Mouse (Mus musculus) brown adipose tissue, adult 24 weeks (tissue): ENCODE data around the gene Ctrb1. TPM values are rescaled to one million over a fixed set of nuclear protein-coding genes. Genes with fewer than 3 reads are reported as not detected.

ENCODE experiments used
- H3K27ac ChIP-seq: fragments of 200-500 bp; replicated peaks from 2 replicates; pipeline ENCODE4 v1.5.1; 2012; ENCODE audit warnings: low read depth, mild to moderate bottlenecking, low read length
- H3K4me1 ChIP-seq: fragments of 200-500 bp; 2 replicates; pipeline ENCODE4 v1.6.1; 2012; ENCODE audit warnings: low read length, mixed read lengths; ENCODE audit not compliant: control insufficient read depth, insufficient read depth, insufficient read length
- H3K4me3 ChIP-seq: fragments of 200-500 bp; 2 replicates; pipeline ENCODE4 v1.5.1; 2012; ENCODE audit warnings: low read depth, mild to moderate bottlenecking, low read length, moderate library complexity; ENCODE audit not compliant: insufficient read depth
- polyA plus RNA-seq: library from polyadenylated mRNA; stranded (reverse); fragments of >200 nt; gene quantifications from 2 replicates; pipeline ENCODE4 v1.2.4, GENCODE M21; 2012; ENCODE audit not compliant: missing spikeins, insufficient read depth, insufficient read length

The Ctrb1 gene
- polyA plus RNA-seq, 1 experiment, result not detected

GRCm38 (mm10) chr8:111641064-111641463, 49.7 kb downstream of the Ctrb1 start:
- Histone ChIP-seq H3K4me3 (no peak overlapping the region), H3K4me1 (0 out of 2 replicates have a peak, but pooled peaks cover 2% of the 10 kb centered on the region), H3K27ac (no peak overlapping the region)

- Histone ChIP-seq H3K4me3 (no peak overlapping the region), H3K4me1 (0 out of 2 replicates have a peak, but pooled peaks cover 2% of the 10 kb centered on the region), H3K27ac (no peak overlapping the region)
Observed at GRCm38 (mm10) chr8:111638086-111638485, 52.7 kb downstream of the Ctrb1 start.

Other genes with a start within 250 kb of the Ctrb1 start
- gene Wdr59, start 168.9 kb downstream of the Ctrb1 start, polyA plus RNA-seq, result 4.5 and 4.6 TPM in 2 replicates
- 17.6 and 24.9 TPM in 2 replicates for gene Znrf1, start 154.9 kb downstream of the Ctrb1 start, polyA plus RNA-seq
- 84.9 and 93.8 TPM in 2 replicates for gene Ldhd, start 60.6 kb downstream of the Ctrb1 start, polyA plus RNA-seq
- gene Zfp1, start 47.6 kb downstream of the Ctrb1 start, polyA plus RNA-seq, result 5.3 and 6.8 TPM in 2 replicates
- gene Bcar1, start 52.8 kb upstream of the Ctrb1 start, polyA plus RNA-seq, result 6.5 and 8.7 TPM in 2 replicates
- gene Cfdp1, start 163.3 kb upstream of the Ctrb1 start, polyA plus RNA-seq, result 60.6 and 88.8 TPM in 2 replicates
- 4.5 and 6.0 TPM in 2 replicates for gene Tmem170, start 185.7 kb upstream of the Ctrb1 start, polyA plus RNA-seq
- not detected in 2 replicates for gene Chst5, start 219.4 kb upstream of the Ctrb1 start, polyA plus RNA-seq
- gene Tmem231, start 242.9 kb upstream of the Ctrb1 start, polyA plus RNA-seq, result 0.54 and 2.1 TPM in 2 replicates
- gene Gabarapl2, start 249.7 kb upstream of the Ctrb1 start, polyA plus RNA-seq, result 116 and 142 TPM in 2 replicates